Mouse (Mus musculus) intestine, embryonic 14.5 days (tissue): ENCODE results near the gene Cutc. TPM values are rescaled to one million over a fixed set of nuclear protein-coding genes. Genes with fewer than 3 reads are reported as not detected.

Source experiments
- polyA plus RNA-seq: library from polyadenylated mRNA; unstranded; fragments of >200 nt; fragmentation: Nextera tagmentation; extraction: Ambion mirVana; gene quantifications from 2 replicates; pipeline ENCODE4 v1.2.1, GENCODE M21; 2014

Cutc gene
- polyA plus RNA-seq, 1 experiment from 2014 or later = 20.6 TPM

Other genes with a start within 250 kb of the Cutc start
- gene Got1, start 228.4 kb upstream of the Cutc start, polyA plus RNA-seq = 33.2 and 35.8 TPM in 2 replicates
- 82.3 and 83.9 TPM in 2 replicates for gene Nkx2-3, start 140.7 kb upstream of the Cutc start, polyA plus RNA-seq
- 18.6 and 21.4 TPM in 2 replicates for gene Slc25a28, start 78.1 kb upstream of the Cutc start, polyA plus RNA-seq
- gene Entpd7, start 63.3 kb upstream of the Cutc start, polyA plus RNA-seq = 15.5 and 16.5 TPM in 2 replicates
- 9.9 and 10.0 TPM in 2 replicates for gene Cox15, start within 50 bp of the Cutc start, polyA plus RNA-seq
- gene Abcc2, start 29.2 kb downstream of the Cutc start, polyA plus RNA-seq = 3.8 and 5.3 TPM in 2 replicates
- 37.5 and 37.7 TPM in 2 replicates for gene Dnmbp, start 187.2 kb downstream of the Cutc start, polyA plus RNA-seq
- 11.4 and 15.5 TPM in 2 replicates for gene Cpn1, start 233.6 kb downstream of the Cutc start, polyA plus RNA-seq